Comparison of ENCODE assay signal across 8 mouse cellular contexts in genomic region chr5:69591640-69592461, GRCm38 (mm10). TPM values are rescaled to one million over a fixed set of nuclear protein-coding genes. Genes with fewer than 3 reads are reported as not detected.
DNase-seq lines count a peak whose midpoint lies in the region; ATAC-seq and TF ChIP-seq lines count a peak whose summit lies in the region.

Gene Gnpda2 (minus strand): TSS chr5:69592340.

- peak; percentile 73 for TF ChIP-seq CTCF in midbrain, postnatal 0 days (IDR thresholded peaks at IDR 0.05)

- ATAC-seq in embryonic facial prominence, embryonic 15.5 days (ENCODE audit: insufficient number of reproducible peaks, low FRiP score, low TSS enrichment, low read depth), result peak; percentile 92
- ATAC-seq in limb, embryonic 14.5 days (ENCODE audit: low FRiP score, low read depth), result peak; percentile 95
- peak; percentile 96 for ATAC-seq in midbrain, postnatal 0 days (ENCODE audit: low FRiP score)

- H3K9me3 ChIP-seq in embryonic facial prominence, embryonic 15.5 days (replicated peaks), result no peaks in the 10 kb centered on the region
- H3K9me3 ChIP-seq in limb, embryonic 14.5 days (ENCODE audit: control insufficient read depth, low read length), result no peaks in the 10 kb centered on the region
- H3K9me3 ChIP-seq in midbrain, postnatal 0 days (ENCODE audit: low read length), result no peaks in the 10 kb centered on the region

- peak within 1 kb of the TSS; percentile 84 for H3K27ac ChIP-seq in embryonic facial prominence, embryonic 15.5 days (replicated peaks)
- peak within 1 kb of the TSS; percentile 76 for H3K27ac ChIP-seq in limb, embryonic 14.5 days (replicated peaks; ENCODE audit: low read depth, low read length)
- H3K27ac ChIP-seq in midbrain, postnatal 0 days (ENCODE audit: low read depth, low read length), result peak within 1 kb of the TSS; percentile 81

- peak; percentile 89; the same call in 1 of the 2 replicates for TF ChIP-seq POLR2A in limb, embryonic 14.5 days (IDR thresholded peaks at IDR 0.05; ENCODE audit: borderline replicate concordance, extremely low read depth, insufficient read depth, insufficient read length)

- peak within 1 kb of the TSS; percentile 76 for H3K4me3 ChIP-seq in embryonic facial prominence, embryonic 15.5 days (replicated peaks)
- H3K4me3 ChIP-seq in limb, embryonic 14.5 days (replicated peaks; ENCODE audit: low read length), result peak within 1 kb of the TSS; percentile 65
- H3K4me3 ChIP-seq in midbrain, postnatal 0 days (ENCODE audit: low read depth, low read length), result peak within 1 kb of the TSS; percentile 70

- 0 out of 2 replicates have a peak, but pooled peaks cover 5% of the 10 kb centered on the region for H3K4me1 ChIP-seq in embryonic facial prominence, embryonic 15.5 days
- 0 out of 2 replicates have a peak, but pooled peaks cover 4% of the 10 kb centered on the region for H3K4me1 ChIP-seq in limb, embryonic 14.5 days (ENCODE audit: control insufficient read depth, insufficient read depth, low read length)
- no peaks in the 10 kb centered on the region for H3K4me1 ChIP-seq in midbrain, postnatal 0 days (ENCODE audit: insufficient read depth, low read length)

- peak within 1 kb of the TSS; percentile 68 for H3K9ac ChIP-seq in embryonic facial prominence, embryonic 15.5 days
- H3K9ac ChIP-seq in limb, embryonic 14.5 days (ENCODE audit: low read depth, low read length, severe bottlenecking), result peak within 1 kb of the TSS; percentile 85
- H3K9ac ChIP-seq in midbrain, postnatal 0 days (replicated peaks; ENCODE audit: low read length, poor library complexity, severe bottlenecking), result peak within 1 kb of the TSS; percentile 86

- H3K36me3 ChIP-seq in embryonic facial prominence, embryonic 15.5 days, result no peaks in the 10 kb centered on the region
- peaks cover 6% of the 10 kb centered on the region; the same call in 1 of the 2 replicates for H3K36me3 ChIP-seq in limb, embryonic 14.5 days (ENCODE audit: control insufficient read depth, insufficient read depth, low read length)
- no peaks in the 10 kb centered on the region; the same call in 1 of the 2 replicates for H3K36me3 ChIP-seq in midbrain, postnatal 0 days (ENCODE audit: insufficient read depth, low read length)

- peak; percentile 91 for DNase-seq in 3T3-L1 (ENCODE audit: low read depth, low spot score)
- DNase-seq in adrenal gland, postnatal 4 days (ENCODE audit: low spot score in 2 of 2), result peak; percentile 55 to 81
- DNase-seq in heart, adult 8-10 months (ENCODE audit: low spot score), result peak; percentile 86
- peak; percentile 88 for DNase-seq in kidney, adult 9 months
- DNase-seq in limb, embryonic 14.5 days (ENCODE audit: low spot score), result peak; percentile 92
- DNase-seq in midbrain, postnatal 0 days (ENCODE audit: low spot score), result peak; percentile 97
- peak; percentile 40 to 60 for DNase-seq in spleen, postnatal 14 days (ENCODE audit: low spot score in 2 of 2)

- H3K27me3 ChIP-seq in embryonic facial prominence, embryonic 15.5 days, result no peaks in the 10 kb centered on the region
- H3K27me3 ChIP-seq in limb, embryonic 14.5 days (ENCODE audit: control insufficient read depth, insufficient read depth, low read length), result no peaks in the 10 kb centered on the region
- no peaks in the 10 kb centered on the region for H3K27me3 ChIP-seq in midbrain, postnatal 0 days (ENCODE audit: insufficient read depth, low read length)

- 3% methylated on average over 41 of the region's 42 CpGs for WGBS in embryonic facial prominence, embryonic 15.5 days
- 4% methylated on average over 40 of the region's 42 CpGs for WGBS in limb, embryonic 14.5 days
- 4% methylated on average over 42 of the region's 42 CpGs for WGBS in midbrain, postnatal 0 days

- H3K4me2 ChIP-seq in embryonic facial prominence, embryonic 15.5 days (replicated peaks), result peak within 1 kb of the TSS; percentile 69
- H3K4me2 ChIP-seq in limb, embryonic 14.5 days (replicated peaks; ENCODE audit: low read depth, low read length, severe bottlenecking), result peak within 1 kb of the TSS; percentile 76
- H3K4me2 ChIP-seq in midbrain, postnatal 0 days (ENCODE audit: low read depth, low read length, poor library complexity, severe bottlenecking), result peak within 1 kb of the TSS; percentile 73

RNA-seq across cellular contexts. Expression of gene Gnpda2, which starts in this region (rescaled TPM):
- total RNA-seq in adrenal gland, postnatal 4 days (2021), result 10 to 100 TPM; 34.2 to 35.5 TPM
- polyA plus RNA-seq in embryonic facial prominence, embryonic 15.5 days (2015; fragmentation: Nextera tagmentation; extraction: Ambion mirVana), result 49.1 and 53.6 TPM in 2 replicates
- 10 to 100 TPM in 3 of 4 experiments, 1 to 10 TPM in 1; 9.5 to 13.6 (median 10.6) TPM for total RNA-seq in heart, adult 8-10 months (2022)
- 21.1 and 25.2 TPM in 2 replicates for polyA plus RNA-seq in limb, embryonic 14.5 days (2012; rRNA removed)
- polyA plus RNA-seq in limb, embryonic 14.5 days (2014; fragmentation: Nextera tagmentation; extraction: Ambion mirVana), result 53.4 and 54.4 TPM in 2 replicates
- 14.3 and 14.9 TPM in 2 replicates for total RNA-seq in midbrain, postnatal 0 days (2014; rRNA removed)
- 32.5 and 36.4 TPM in 2 replicates for polyA plus RNA-seq in midbrain, postnatal 0 days (2015; fragmentation: Nextera tagmentation; extraction: Ambion mirVana)

Comparison
In these comparisons a context has a peak if more than half of its experiments do, and no peak if none do; other contexts are left out.
1. Peak in every context shown above with its lines: DNase-seq, ATAC-seq, H3K4me3 ChIP-seq and H3K27ac ChIP-seq.